Mouse (Mus musculus) lung, postnatal 14 days (tissue): ENCODE measurements around the gene Ankrd28.

Experiments
- DNase-seq: peaks from one replicate; pipeline ENCODE4 v3.0.0; 2021

The Ankrd28 gene

GRCm38 (mm10) chr14:31663376-31664099 lies 166.9 kb downstream of the Ankrd28 start:
- no peak for DNase-seq

- peak; percentile 83 for DNase-seq
Observed at GRCm38 (mm10) chr14:31662555-31663211, 167.8 kb downstream of the Ankrd28 start.

DNA sequence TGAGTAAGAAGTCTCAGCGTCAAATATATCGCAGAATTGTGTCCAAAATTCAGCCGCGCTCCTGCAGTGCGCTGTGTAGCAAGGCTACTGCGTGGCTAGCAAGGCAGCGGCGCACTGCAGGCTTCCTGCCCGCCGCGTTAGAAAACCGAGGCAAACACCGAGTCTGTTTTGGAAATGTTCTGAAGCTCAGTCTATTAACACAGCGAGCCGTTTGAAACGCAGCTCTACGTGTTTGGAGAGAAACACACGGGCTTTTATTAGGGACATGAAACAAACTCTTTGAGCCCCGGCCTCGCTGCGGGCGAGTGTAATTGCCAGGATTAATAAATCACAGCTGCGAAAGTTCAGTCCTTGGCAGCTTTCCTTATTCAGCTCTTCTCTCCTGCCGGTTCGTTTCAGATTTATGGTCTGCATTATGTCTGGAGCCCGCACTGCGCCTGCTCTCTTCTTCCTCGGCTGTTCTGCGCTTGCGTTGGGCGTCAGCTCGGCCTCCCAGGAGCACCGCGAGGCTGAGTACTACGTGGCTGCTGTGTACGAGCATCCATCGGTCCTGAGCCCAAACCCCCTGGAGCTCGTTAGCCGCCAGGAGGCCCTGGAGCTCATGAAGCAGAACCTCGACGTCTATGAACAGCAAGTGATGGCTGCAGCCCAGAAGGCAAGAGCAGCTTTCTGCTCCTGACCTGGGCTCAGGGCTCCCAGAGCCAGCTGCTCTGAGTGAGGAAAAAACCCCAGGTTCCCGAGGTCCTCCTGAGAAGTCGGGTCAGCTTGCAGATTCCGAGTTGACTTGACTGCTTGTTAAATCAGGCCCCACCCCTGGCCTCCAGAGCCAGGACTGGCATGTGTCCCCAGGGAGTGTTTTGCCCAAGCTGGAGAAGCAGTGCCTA lies 168.5 kb downstream of the Ankrd28 start:
- DNase-seq: peak; percentile 78

- no peak for DNase-seq
Observed at GRCm38 (mm10) chr14:31660312-31661093, 169.9 kb downstream of the Ankrd28 start.

DNA sequence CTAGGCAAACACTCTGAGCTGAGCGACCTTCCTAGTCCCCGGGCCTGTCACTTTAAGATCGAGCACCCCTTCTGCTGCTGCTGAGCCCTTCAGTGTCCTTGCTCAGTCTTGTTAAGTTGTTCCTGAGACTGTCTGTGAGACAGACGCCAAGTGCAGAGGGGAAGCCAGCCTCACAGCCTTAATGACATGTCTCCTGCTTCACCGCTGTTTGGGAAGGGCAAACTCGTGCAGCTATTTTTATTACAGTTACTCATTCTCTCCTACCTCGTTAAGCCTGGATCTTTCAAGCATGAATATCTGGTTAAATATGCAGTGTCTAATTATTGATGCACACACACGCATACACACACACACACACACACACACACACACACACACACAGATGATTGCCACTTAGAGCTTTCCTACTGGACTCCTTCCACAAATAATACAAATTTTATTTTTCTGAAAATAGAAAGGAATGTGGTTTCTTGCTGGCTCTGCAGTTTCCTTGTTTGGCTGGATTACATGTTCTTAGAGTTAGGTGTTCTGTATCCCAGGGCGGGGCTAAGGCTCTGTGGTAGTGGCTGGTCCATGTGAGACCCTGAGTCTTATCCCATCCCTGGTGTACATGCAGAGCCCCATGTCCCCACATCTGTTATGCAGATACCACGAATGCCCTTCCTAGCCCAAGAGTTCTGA lies 170.8 kb downstream of the Ankrd28 start:
- no peak for DNase-seq

GRCm38 (mm10) chr14:31658126-31658680 lies 172.2 kb downstream of the Ankrd28 start:
- DNase-seq: no peak

DNA sequence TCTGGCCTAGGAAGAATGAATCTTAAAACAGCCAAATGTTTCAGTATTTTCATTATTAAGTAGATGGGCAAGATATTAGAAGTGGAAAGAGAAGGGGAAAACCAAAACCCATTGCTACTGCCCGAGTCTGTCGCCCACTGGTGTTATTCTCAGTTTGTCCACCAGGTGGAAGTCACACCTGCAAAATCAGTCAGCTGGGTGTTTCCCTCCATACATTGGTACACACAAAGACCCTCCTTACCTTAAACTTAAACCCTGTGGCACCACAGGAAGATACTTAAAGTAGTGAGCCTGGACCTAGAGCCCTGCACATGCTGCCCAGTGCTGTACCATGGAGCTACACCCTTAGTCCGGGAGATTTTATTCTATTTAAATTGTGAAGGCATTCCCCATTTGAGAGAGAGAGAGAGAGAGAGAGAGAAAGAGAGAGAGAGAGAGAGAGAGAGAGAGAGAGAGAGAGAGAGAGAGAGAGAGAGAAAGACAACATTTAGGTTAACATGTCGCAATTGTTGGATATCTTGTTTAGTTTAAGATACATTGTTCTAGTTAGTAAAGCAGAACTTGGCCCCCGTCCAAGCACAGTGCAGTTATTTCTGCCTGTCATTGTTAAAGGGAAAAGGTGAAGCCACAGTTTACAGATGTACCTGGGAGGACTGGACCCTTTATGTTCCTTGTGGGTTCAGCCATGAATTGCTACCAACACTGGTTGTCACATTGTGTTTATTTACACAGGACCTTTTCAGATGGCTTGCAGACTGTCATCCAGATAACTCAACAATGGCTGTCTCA lies 173.4 kb downstream of the Ankrd28 start:
- DNase-seq: peak; percentile 79

DNA sequence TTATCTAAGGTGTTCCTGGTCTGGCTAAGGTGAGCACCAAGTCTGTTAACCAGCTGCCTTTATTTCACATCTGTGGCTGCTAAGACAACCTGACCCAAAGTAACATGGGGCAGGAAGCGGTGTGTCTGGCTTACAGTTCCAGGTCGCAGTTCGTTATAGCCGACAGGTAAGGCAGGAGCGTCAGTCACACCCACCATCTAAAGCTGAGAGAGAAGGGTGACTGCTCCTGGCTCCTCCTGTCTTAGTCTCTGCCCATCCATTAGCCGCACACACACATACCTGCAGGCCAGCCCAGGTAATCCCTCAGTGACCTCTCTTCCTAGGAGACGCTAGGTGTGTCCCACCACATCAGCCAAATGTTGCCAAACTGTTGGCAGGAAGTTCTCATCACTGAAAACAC lies 174.1 kb downstream of the Ankrd28 start:
- DNase-seq: no peak

DNA sequence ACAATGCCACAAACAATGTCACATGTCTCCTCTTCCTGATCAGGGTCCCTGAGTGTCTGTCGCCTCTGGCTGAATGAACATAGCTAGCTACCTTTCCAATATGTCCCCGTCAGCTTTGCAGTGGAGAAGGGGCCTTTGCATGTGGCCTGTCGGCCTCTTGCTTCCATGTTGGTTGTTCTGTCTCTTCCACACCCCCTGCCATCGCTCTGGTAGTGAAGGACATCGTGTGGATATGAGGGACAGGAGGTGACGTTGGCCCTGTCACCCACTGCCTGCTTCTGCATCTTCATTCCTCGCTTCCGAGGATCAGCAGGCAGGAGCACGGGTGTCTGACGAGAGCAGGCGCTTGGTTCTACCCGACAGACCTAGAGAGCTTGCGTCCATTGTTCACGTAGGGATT lies 175.0 kb downstream of the Ankrd28 start:
- no peak for DNase-seq

- DNase-seq: no peak
Observed at GRCm38 (mm10) chr14:31654816-31655215, 175.6 kb downstream of the Ankrd28 start.

GRCm38 (mm10) chr14:31653101-31653875 lies 177.2 kb downstream of the Ankrd28 start:
- no peak for DNase-seq

DNA sequence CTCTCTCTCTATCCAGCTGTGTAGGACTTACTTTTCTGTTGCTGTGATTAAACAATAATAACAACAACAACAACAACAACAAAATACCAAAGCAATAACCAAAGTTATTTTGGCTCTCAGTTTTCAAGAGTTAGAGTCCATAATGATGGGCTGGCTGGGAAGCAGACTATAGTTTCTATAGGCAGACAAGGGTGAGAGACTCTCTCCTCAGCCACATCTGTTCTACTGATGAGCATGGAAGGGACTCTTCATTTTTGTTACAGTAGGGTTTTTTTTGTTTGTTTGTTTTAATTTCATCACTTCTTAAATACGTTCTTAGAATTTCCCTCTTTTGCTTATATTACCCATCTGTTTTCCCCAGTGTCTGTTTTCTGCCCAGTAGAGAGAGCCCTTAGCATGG lies 177.8 kb downstream of the Ankrd28 start:
- DNase-seq: no peak

DNA sequence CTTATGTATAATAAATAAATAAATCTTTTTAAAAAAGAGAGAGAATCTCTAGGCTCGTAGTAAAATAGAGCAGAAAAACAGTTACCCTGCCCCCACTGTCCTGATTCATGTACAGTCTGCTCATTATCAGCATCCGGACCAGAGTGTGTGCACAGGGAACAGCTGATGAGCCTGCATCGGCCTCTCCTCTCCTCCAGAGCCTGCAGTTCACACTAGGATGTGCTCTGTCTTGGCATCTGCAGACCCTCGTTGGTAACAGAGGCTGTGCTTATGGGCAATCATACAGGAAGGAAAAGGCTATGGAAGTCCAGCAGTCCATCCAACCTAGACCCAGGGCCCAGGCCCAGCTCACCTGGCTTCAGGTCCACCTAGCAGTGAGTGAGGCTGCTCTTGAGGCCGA lies 178.3 kb downstream of the Ankrd28 start:
- no peak for DNase-seq

DNA sequence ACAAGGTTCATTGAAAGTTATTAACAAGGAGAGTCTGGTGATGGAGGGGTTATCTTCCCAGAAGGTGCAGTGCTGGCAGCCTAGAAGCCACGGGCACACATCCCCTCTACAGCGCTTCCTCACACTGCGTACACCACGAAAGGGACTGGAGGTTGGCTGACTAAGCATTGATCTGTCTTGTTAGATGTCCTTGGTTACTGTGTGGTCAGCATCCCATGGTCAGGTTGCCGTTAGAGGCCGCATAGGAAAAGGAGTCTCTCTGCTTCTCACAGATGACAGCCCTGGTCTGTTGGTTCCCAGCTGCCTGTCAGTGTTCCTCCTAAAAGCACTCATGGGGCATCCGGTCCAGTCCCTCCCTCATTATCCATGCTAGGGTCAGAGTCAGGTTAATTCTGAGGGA lies 179.2 kb downstream of the Ankrd28 start:
- no peak for DNase-seq

DNA sequence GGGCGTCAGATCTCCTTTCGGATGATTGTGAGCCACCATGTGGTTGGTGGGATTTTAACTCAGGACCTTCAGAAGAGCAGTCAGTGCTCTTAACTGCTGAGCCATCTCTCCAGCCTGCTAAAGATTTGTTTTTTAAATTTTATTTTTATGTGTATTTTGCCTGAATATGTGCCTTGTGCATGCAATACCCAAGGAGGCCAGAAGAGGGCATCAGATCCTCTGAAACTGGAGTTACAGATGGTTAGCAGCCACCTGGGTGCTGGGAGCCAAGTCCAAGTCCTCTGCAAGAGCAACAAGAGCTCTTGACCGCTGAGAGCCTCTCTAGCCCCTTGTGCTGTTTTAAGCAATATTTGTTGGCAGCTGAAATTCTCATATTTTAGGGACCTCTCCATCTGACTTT lies 180.1 kb downstream of the Ankrd28 start:
- DNase-seq: no peak
